In the genomic region with DNA sequence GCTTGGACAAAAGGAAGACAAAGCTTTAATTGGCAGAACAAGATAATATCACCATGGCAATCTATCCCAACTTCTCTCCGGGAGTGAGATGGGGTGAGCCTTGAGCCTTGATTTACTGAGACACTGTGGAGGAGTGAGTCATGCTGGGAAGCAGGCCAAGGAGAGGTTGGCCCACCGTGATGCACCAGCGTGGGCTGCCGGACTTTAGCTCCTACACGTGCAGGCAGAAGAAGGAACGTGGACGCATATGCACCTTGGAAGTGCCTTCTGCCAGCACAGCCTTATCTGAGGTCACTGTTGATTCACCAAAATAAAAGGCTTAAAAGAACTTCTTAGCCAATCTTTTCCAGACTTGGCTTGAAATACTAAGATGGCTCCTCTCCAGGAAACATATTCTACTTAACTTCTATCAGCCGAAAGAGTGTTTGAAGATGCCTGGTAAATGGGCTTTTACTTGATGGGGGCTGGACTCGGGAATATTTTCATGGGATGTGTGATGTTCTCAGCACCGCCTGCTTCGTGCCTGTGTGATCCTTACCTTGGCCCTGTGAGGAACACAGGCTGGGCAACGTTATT, we compare ENCODE assay signal across 11 mouse cellular contexts.
DNase-seq lines count a peak whose midpoint lies in the region; ATAC-seq and TF ChIP-seq lines count a peak whose summit lies in the region.
"Had no signal": no experiment of that assay in that cellular context is flagged by ENCODE, and none has a peak within 500 bp of the region (broad histone marks: within the 10 kb centered on the region; RNA-seq: fewer than 3 reads in every experiment).

No protein-coding gene starts in this region.

- peaks cover 2% of the 10 kb centered on the region; the same call in 1 of the 2 replicates for H3K4me1 ChIP-seq in intestine, embryonic 15.5 days (replicated peaks)
- no peaks in the 10 kb centered on the region for H3K4me1 ChIP-seq in stomach, postnatal 0 days (replicated peaks; ENCODE audit: control insufficient read depth, insufficient read depth)
- H3K4me1 ChIP-seq: embryonic facial prominence, embryonic 15.5 days; neural tube, embryonic 13.5 days had no signal

- ATAC-seq in intestine, embryonic 15.5 days, result 0 out of 2 replicates have a peak, but pooled peaks have one; percentile 61
- ATAC-seq in stomach, postnatal 0 days (ENCODE audit: low FRiP score, low TSS enrichment), result peak; percentile 60; the same call in 1 of the 2 replicates

- no peak overlapping the region for H3K4me2 ChIP-seq in intestine, embryonic 15.5 days (replicated peaks)
- no peak overlapping the region for H3K4me2 ChIP-seq in stomach, postnatal 0 days (replicated peaks; ENCODE audit: low read depth)
- H3K4me2 ChIP-seq: embryonic facial prominence, embryonic 15.5 days; neural tube, embryonic 13.5 days had no signal

- no peak for TF ChIP-seq CTCF in stomach, postnatal 0 days (IDR thresholded peaks at IDR 0.05; ENCODE audit: low read depth)

- H3K27ac ChIP-seq in intestine, embryonic 15.5 days, result no peak overlapping the region
- no peak overlapping the region for H3K27ac ChIP-seq in stomach, postnatal 0 days (replicated peaks)
- H3K27ac ChIP-seq: embryonic facial prominence, embryonic 15.5 days; liver, embryonic 14.5 days; neural tube, embryonic 13.5 days had no signal

- H3K9me3 ChIP-seq in intestine, embryonic 15.5 days, result no peaks in the 10 kb centered on the region
- H3K9me3 ChIP-seq in stomach, postnatal 0 days (ENCODE audit: control insufficient read depth, low read length), result no peaks in the 10 kb centered on the region
- H3K9me3 ChIP-seq: embryonic facial prominence, embryonic 15.5 days; neural tube, embryonic 13.5 days had no signal

- peak; percentile 46 to 57 for DNase-seq in heart, adult 18-20 months
- no peak for DNase-seq in heart, postnatal 25 days (ENCODE audit: low spot score)
- DNase-seq in testis, postnatal 10 days (ENCODE audit: low spot score), result peak; percentile 67
- no peak for DNase-seq in testis, postnatal 14 days (ENCODE audit: low spot score)
- DNase-seq in stomach, postnatal 0 days (ENCODE audit: low spot score), result peak; percentile 46
- no peak for DNase-seq in layer of hippocampus, adult 11-12 months (ENCODE audit: low spot score)
- no peak for DNase-seq in thymus, postnatal 36 days

- H3K27me3 ChIP-seq in intestine, embryonic 15.5 days (replicated peaks), result no peaks in the 10 kb centered on the region
- H3K27me3 ChIP-seq in stomach, postnatal 0 days (ENCODE audit: control insufficient read depth, insufficient read depth, low read length), result no peaks in the 10 kb centered on the region
- H3K27me3 ChIP-seq: embryonic facial prominence, embryonic 15.5 days; neural tube, embryonic 13.5 days had no signal

- intact Hi-C loops in heart, postnatal 25 days (cut with DNase I), result loop anchor here (5.0 kb wide), 1 partner anchor 115 kb away; no protein-coding TSS in a partner anchor

- peaks cover 11% of the 10 kb centered on the region for H3K36me3 ChIP-seq in intestine, embryonic 15.5 days
- H3K36me3 ChIP-seq in stomach, postnatal 0 days (ENCODE audit: control insufficient read depth, insufficient read depth, low read length), result peaks cover 12% of the 10 kb centered on the region; the same call in 1 of the 2 replicates

- no peak for TF ChIP-seq EP300 in stomach, postnatal 0 days (optimal IDR thresholded peaks at IDR 0.05)

- H3K9ac ChIP-seq in intestine, embryonic 15.5 days, result no peak overlapping the region
- no peak overlapping the region for H3K9ac ChIP-seq in stomach, postnatal 0 days (ENCODE audit: low read length)
- H3K9ac ChIP-seq: embryonic facial prominence, embryonic 15.5 days; liver, embryonic 14.5 days; neural tube, embryonic 13.5 days had no signal

- WGBS in intestine, embryonic 15.5 days, result 65% methylated on average over 12 of the region's 12 CpGs
- 54% methylated on average over 12 of the region's 12 CpGs for WGBS in stomach, postnatal 0 days

- no peak overlapping the region for H3K4me3 ChIP-seq in intestine, embryonic 15.5 days (replicated peaks)
- no peak overlapping the region for H3K4me3 ChIP-seq in stomach, postnatal 0 days (ENCODE audit: low read depth, low read length)
- H3K4me3 ChIP-seq: embryonic facial prominence, embryonic 15.5 days; neural tube, embryonic 13.5 days had no signal

Comparison
In these comparisons a context has a peak if more than half of its experiments do, and no peak if none do; other contexts are left out.
1. DNase-seq: peak in heart, adult 18-20 months (2 of 2), testis, postnatal 10 days (single experiment) and stomach, postnatal 0 days (single experiment); none in heart, postnatal 25 days (single experiment), testis, postnatal 14 days (single experiment), layer of hippocampus, adult 11-12 months (single experiment) and thymus, postnatal 36 days (0 of 2).